Mouse (Mus musculus) neural tube, embryonic 10.5 days (tissue): ENCODE results near the gene Gm10197.
"Not testable (repeated sequence)": the region's sequence is repeated elsewhere in the genome, so short reads cannot be mapped to it uniquely, and the experiment has no call there.

Experiments
- DNase-seq: peaks from one replicate; pipeline ENCODE4 v3.0.0-alpha.2; 2017; ENCODE audit warnings: low spot score; ENCODE audit errors: extremely low spot score

Gm10197 gene

GRCm38 (mm10) chr19:53371666-53372065 is at the start of gene Gm10197:
Gm10197 (minus strand) TSS chr19:53371766.
- no peak for DNase-seq

DNA sequence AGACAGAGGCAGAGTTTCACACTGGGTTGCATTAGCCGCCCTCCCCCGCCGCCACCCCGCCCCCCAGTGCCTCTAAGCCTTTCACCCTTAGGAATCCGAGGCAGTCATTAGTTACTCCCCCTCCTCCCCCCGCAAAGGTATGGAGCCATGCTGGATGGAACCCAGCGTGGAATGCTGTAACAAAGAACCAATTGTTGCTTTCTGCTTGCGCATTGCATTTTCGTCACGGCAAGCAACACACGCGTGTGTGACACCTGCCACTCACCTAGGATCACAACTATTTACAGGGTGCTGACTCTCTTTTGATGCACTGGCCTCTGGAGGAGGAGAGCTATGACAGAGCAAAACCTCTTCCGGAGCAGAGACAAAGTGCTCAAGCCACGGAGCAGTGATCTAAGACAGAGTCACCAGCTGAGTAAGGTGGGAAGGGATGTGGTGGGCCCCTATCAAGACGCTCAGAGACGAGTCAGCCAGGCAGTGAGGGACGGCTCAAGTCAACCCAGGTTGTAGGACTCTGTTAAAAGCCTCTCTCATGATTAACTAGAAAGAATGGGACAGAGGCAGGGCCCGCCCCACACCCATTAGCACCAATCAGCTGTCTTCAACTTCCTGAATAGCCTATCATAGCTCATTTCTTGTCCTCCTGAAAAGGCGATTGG is 49.5 kb upstream of the Gm10197 start:
- DNase-seq: peak; percentile 69

- DNase-seq: peak; percentile 56
Measured at GRCm38 (mm10) chr19:53419834-53420233, 48.3 kb upstream of the Gm10197 start.

GRCm38 (mm10) chr19:53415198-53415597 is 43.6 kb upstream of the Gm10197 start:
- no peak for DNase-seq

DNA sequence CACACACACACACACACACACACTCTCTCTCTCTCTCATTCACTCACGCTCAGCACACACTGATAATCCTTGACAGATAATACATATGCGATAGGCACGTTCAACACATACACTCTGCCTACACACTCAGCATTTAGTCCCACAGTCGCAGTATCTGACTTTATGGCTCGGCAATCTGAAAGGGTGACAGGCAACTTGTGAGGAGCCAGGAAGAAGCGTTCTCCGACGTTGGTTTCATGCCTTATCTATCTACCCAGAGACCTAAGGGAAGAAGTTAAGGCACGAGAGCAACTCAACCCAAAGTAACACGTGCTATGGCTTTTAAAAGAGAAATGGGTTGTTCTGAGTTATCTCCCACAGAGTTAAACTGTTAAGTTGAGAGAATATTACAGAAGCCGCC is 43.1 kb upstream of the Gm10197 start:
- DNase-seq: no peak

- DNase-seq: no peak
Measured at GRCm38 (mm10) chr19:53413617-53414380, 42.2 kb upstream of the Gm10197 start.

DNA sequence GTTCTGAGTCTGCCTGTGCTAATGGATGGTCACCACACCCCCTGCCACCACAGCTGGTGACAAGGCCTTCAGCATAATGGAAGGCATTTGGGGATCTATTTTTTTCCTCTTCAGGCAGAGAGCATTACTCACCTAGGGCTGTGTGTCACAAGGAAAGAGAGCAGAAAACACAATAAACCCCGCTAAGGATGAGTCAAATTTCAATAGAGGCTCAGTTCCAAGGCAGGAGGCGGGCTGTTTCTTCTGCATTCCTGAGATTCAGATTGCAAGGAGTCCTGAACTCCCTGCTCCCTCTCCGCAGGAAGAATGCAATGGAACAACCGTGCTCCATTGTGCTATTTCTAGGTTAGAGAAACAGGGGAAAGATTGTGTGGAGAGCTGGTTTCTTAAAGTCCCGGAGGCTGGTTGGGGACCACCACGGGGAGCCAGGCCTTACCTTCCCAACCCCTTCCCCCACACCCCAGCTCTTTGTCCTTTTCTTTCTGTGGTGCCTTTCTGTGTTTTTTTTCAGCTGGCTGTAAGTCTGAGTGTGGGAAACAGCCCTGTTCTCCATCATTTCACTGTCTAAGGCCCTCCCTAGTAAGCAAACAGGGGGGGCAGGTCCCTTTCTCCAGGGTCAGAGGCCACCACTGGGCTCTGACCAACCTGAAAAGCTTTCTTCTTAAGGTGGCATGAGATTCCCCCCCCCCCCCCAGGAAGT is 40.7 kb upstream of the Gm10197 start:
- peak; percentile 42 for DNase-seq

- no peak for DNase-seq
Measured at GRCm38 (mm10) chr19:53409663-53410307, 38.2 kb upstream of the Gm10197 start.

GRCm38 (mm10) chr19:53408398-53408797 is 36.8 kb upstream of the Gm10197 start:
- DNase-seq: no peak

- DNase-seq: no peak
Measured at GRCm38 (mm10) chr19:53407350-53407749, 35.8 kb upstream of the Gm10197 start.

DNA sequence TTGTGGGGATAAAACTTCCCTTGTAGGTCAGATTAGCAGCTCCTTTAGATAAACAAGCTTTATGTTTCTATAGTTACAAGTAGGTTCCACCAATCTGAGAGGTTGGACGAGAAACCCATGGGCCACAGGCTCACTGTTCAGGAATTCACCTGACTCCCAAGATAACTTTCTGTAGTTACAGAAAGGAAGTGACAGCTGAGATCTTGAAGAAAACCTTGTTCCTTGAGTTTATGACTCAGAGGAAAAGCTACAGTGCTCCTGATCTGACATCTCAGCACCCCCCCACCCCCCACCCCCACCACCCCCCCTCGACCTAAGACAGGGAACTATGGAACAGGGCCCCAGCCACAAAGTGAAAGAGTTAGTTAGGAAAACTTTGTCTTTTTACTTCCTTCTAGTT is 34.2 kb upstream of the Gm10197 start:
- DNase-seq: no peak

GRCm38 (mm10) chr19:53404837-53405356 is 33.3 kb upstream of the Gm10197 start:
- no peak for DNase-seq

GRCm38 (mm10) chr19:53404219-53404836 is 32.8 kb upstream of the Gm10197 start:
- DNase-seq: no peak

- no peak for DNase-seq
Measured at GRCm38 (mm10) chr19:53402741-53403432, 31.3 kb upstream of the Gm10197 start.

- no peak for DNase-seq
Measured at GRCm38 (mm10) chr19:53400332-53401110, 29.0 kb upstream of the Gm10197 start.

GRCm38 (mm10) chr19:53399213-53399612 is 27.6 kb upstream of the Gm10197 start:
- DNase-seq: no peak

GRCm38 (mm10) chr19:53397451-53398233 is 26.1 kb upstream of the Gm10197 start:
- no peak for DNase-seq

- DNase-seq: not testable (repeated sequence)
Measured at GRCm38 (mm10) chr19:53395805-53396204, 24.2 kb upstream of the Gm10197 start.

- DNase-seq: not testable (repeated sequence)
Measured at GRCm38 (mm10) chr19:53394956-53395355, 23.4 kb upstream of the Gm10197 start.
